Mouse (Mus musculus): ENCODE measurements at regions not wholly inside any gene's neighbourhood (a gene's known extent, or its start where the extent isn't known, plus 50 kb on each side); places are given as distances from the start of the nearest gene placed in this dataset.

- no peak for DNase-seq
These were observed 204.6 kb upstream of the Tlr4 start for GRCm38 (mm10) chr4:66622650-66623394.

GRCm38 (mm10) chr4:66618811-66619440 is 208.5 kb upstream of the Tlr4 start:
- DNase-seq, result no peak

- no peak for DNase-seq
These were observed 209.3 kb upstream of the Tlr4 start for GRCm38 (mm10) chr4:66617743-66618736.

- no peak for DNase-seq
These were observed 210.3 kb upstream of the Tlr4 start for GRCm38 (mm10) chr4:66617101-66617500.

- DNase-seq, result no peak
These were observed 200.4 kb upstream of the Astn2 start for GRCm38 (mm10) chr4:66604849-66605248.

- no peak for DNase-seq
These were observed 194.3 kb upstream of the Astn2 start for GRCm38 (mm10) chr4:66598737-66599136.

- no peak for DNase-seq
These were observed 182.2 kb upstream of the Astn2 start for GRCm38 (mm10) chr4:66586647-66587046.

- no peak for DNase-seq
These were observed 181.8 kb upstream of the Astn2 start for GRCm38 (mm10) chr4:66586166-66586565.

GRCm38 (mm10) chr4:66556936-66557335 is 152.5 kb upstream of the Astn2 start:
- no peak for DNase-seq

- DNase-seq, result no peak
These were observed 146.1 kb upstream of the Astn2 start for GRCm38 (mm10) chr4:66550306-66551104.

GRCm38 (mm10) chr4:66542833-66543436 is 138.5 kb upstream of the Astn2 start:
- DNase-seq, result no peak

- DNase-seq, result no peak
These were observed 120.0 kb upstream of the Astn2 start for GRCm38 (mm10) chr4:66524456-66524855.

- no peak for DNase-seq
These were observed 119.5 kb upstream of the Astn2 start for GRCm38 (mm10) chr4:66523886-66524245.

- DNase-seq, result peak; percentile 35 to 36
These were observed 119.0 kb upstream of the Astn2 start for GRCm38 (mm10) chr4:66523238-66523885.

- DNase-seq, result no peak
These were observed 117.8 kb upstream of the Astn2 start for GRCm38 (mm10) chr4:66522097-66522809.

GRCm38 (mm10) chr4:66520796-66521195 is 116.4 kb upstream of the Astn2 start:
- no peak for DNase-seq

GRCm38 (mm10) chr4:66515815-66516214 is 111.4 kb upstream of the Astn2 start:
- DNase-seq, result no peak

- DNase-seq, result no peak
These were observed 79.1 kb upstream of the Astn2 start for GRCm38 (mm10) chr4:66483496-66483895.

GRCm38 (mm10) chr4:66482495-66483291 is 78.3 kb upstream of the Astn2 start:
- peak; percentile 14 to 16 for DNase-seq

All from adrenal gland, postnatal 36 days (tissue).